ENCODE assay signal across 18 mouse cellular contexts in genomic region chr8:84079206-84079605, GRCm38 (mm10). TPM values are rescaled to one million over a fixed set of nuclear protein-coding genes. Genes with fewer than 3 reads are reported as not detected.
DNase-seq lines count a peak whose midpoint lies in the region; ATAC-seq and TF ChIP-seq lines count a peak whose summit lies in the region.
"Had no signal": no experiment of that assay in that cellular context is flagged by ENCODE, and none has a peak within 500 bp of the region (broad histone marks: within the 10 kb centered on the region; RNA-seq: fewer than 3 reads in every experiment).

No protein-coding gene starts in this region.

- H3K27me3 ChIP-seq in kidney, embryonic 14.5 days (ENCODE audit: control insufficient read depth, insufficient read depth, low read length), result no peaks in the 10 kb centered on the region
- H3K27me3 ChIP-seq in thymus, adult 2 months (ENCODE audit: control insufficient read depth, insufficient read depth, low read length), result no peaks in the 10 kb centered on the region
- H3K27me3 ChIP-seq: forebrain, embryonic 13.5 days; heart, embryonic 12.5 days had no signal

- WGBS in lung, adult 2 months, result 64% methylated on average over 5 of the region's 5 CpGs
- WGBS in kidney, embryonic 14.5 days, result 82% methylated on average over 5 of the region's 5 CpGs
- WGBS in thymus, adult 2 months, result 98% methylated on average over 5 of the region's 5 CpGs

- H3K4me2 ChIP-seq in kidney, embryonic 14.5 days (replicated peaks; ENCODE audit: low read depth, low read length), result no peak overlapping the region
- H3K4me2 ChIP-seq: forebrain, embryonic 13.5 days; heart, embryonic 12.5 days; hindbrain, embryonic 14.5 days had no signal

- TF ChIP-seq CTCF in lung, adult 2 months (IDR thresholded peaks at IDR 0.05; ENCODE audit: insufficient read depth, low read length), result no peak
- TF ChIP-seq CTCF in thymus, adult 2 months (IDR thresholded peaks at IDR 0.05; ENCODE audit: borderline replicate concordance, control insufficient read depth, extremely low read depth, insufficient read depth, low read length, poor library complexity), result no peak

- TF ChIP-seq POLR2A in lung, adult 2 months (IDR thresholded peaks at IDR 0.05; ENCODE audit: borderline replicate concordance, extremely low read depth, low read depth, low read length), result no peak
- TF ChIP-seq POLR2A in thymus, adult 2 months (IDR thresholded peaks at IDR 0.05; ENCODE audit: control insufficient read depth, extremely low read depth, insufficient read depth, low read length, poor library complexity), result no peak

- H3K4me3 ChIP-seq in lung, adult 2 months (replicated peaks; ENCODE audit: extremely low read depth, low read depth, low read length), result no peak overlapping the region
- no peak overlapping the region for H3K4me3 ChIP-seq in kidney, embryonic 14.5 days (ENCODE audit: low read length)
- no peak overlapping the region for H3K4me3 ChIP-seq in thymus, adult 2 months (ENCODE audit: control insufficient read depth, insufficient read depth, low read length)
- H3K4me3 ChIP-seq: embryonic facial prominence, embryonic 10.5 days; forebrain, embryonic 13.5 days; heart, adult 2 months; heart, embryonic 12.5 days; hindbrain, embryonic 10.5 days had no signal

- DNase-seq in lung, adult 18-20 months, result peak; percentile 56 to 68
- DNase-seq in lung, adult 2 months, result peak; percentile 38
- peak; percentile 36 for DNase-seq in lung, postnatal 10 days
- DNase-seq in lung, postnatal 4 days, result peak; percentile 42 to 69
- no peak for DNase-seq in thymus, adult 2 months
- DNase-seq: adrenal gland, adult 8-10 months; adrenal gland, postnatal 36 days; cerebellum, postnatal 10 days; forebrain, postnatal 0 days; heart, adult 2 months had no signal

- peaks cover 3% of the 10 kb centered on the region; the same call in 1 of the 2 replicates for H3K4me1 ChIP-seq in lung, adult 2 months (ENCODE audit: control insufficient read depth, insufficient read depth, low read length)
- no peaks in the 10 kb centered on the region for H3K4me1 ChIP-seq in kidney, embryonic 14.5 days (ENCODE audit: control insufficient read depth, insufficient read depth, low read length)
- H3K4me1 ChIP-seq in thymus, adult 2 months (replicated peaks; ENCODE audit: control insufficient read depth, insufficient read depth, low read length), result no peaks in the 10 kb centered on the region

- no peak for ATAC-seq in kidney, embryonic 14.5 days (ENCODE audit: low FRiP score, low TSS enrichment)
- ATAC-seq: forebrain, embryonic 13.5 days; forebrain, postnatal 0 days had no signal

- no peaks in the 10 kb centered on the region for H3K9me3 ChIP-seq in kidney, embryonic 14.5 days (ENCODE audit: control insufficient read depth, low read length)
- H3K9me3 ChIP-seq: embryonic facial prominence, embryonic 10.5 days; forebrain, embryonic 13.5 days; G1E; heart, embryonic 12.5 days; hindbrain, embryonic 10.5 days had no signal

- H3K9ac ChIP-seq in kidney, embryonic 14.5 days (ENCODE audit: low read depth, low read length), result no peak overlapping the region
- H3K9ac ChIP-seq: forebrain, embryonic 13.5 days; forebrain, postnatal 0 days; heart, embryonic 12.5 days; hindbrain, embryonic 14.5 days had no signal

- peaks cover 53% of the 10 kb centered on the region for H3K36me3 ChIP-seq in kidney, embryonic 14.5 days (ENCODE audit: control insufficient read depth, insufficient read depth, low read length)
- H3K36me3 ChIP-seq in thymus, adult 2 months (ENCODE audit: control insufficient read depth, insufficient read depth, low read length), result peaks cover 33% of the 10 kb centered on the region

- H3K27ac ChIP-seq in kidney, embryonic 14.5 days (ENCODE audit: low read depth, low read length), result no peak overlapping the region
- no peak overlapping the region for H3K27ac ChIP-seq in thymus, adult 2 months (ENCODE audit: control insufficient read depth, insufficient read depth, low read length)
- H3K27ac ChIP-seq: embryonic facial prominence, embryonic 10.5 days; forebrain, embryonic 13.5 days; heart, adult 2 months; hindbrain, embryonic 10.5 days; hindbrain, embryonic 14.5 days had no signal

RNA-seq across cellular contexts. Expression of gene Rfx1, which starts 12.6 kb away (rescaled TPM):
- 29.8 and 30.7 TPM in 2 replicates for polyA plus RNA-seq in lung, adult 2 months (2012; rRNA removed)
- 10.4 and 13.7 TPM in 2 replicates for polyA plus RNA-seq in kidney, embryonic 14.5 days (2014; fragmentation: Nextera tagmentation; extraction: Ambion mirVana)
- polyA plus RNA-seq in thymus, adult 2 months (2012; rRNA removed), result 76.1 and 88.8 TPM in 2 replicates

RNA-seq across cellular contexts. Expression of gene Gm10643, which starts 14.3 kb away (rescaled TPM):
- 0.71 and 1.0 TPM in 2 replicates for polyA plus RNA-seq in lung, adult 2 months (2012; rRNA removed)
- 1.2 and 2.2 TPM in 2 replicates for polyA plus RNA-seq in kidney, embryonic 14.5 days (2014; fragmentation: Nextera tagmentation; extraction: Ambion mirVana)
- polyA plus RNA-seq in thymus, adult 2 months (2012; rRNA removed), result 0.36 and 0.45 TPM in 2 replicates

RNA-seq across cellular contexts. Expression of gene Dcaf15, which starts 25.4 kb away (rescaled TPM):
- 36.1 and 42.5 TPM in 2 replicates for polyA plus RNA-seq in lung, adult 2 months (2012; rRNA removed)
- 10.4 and 18.3 TPM in 2 replicates for polyA plus RNA-seq in kidney, embryonic 14.5 days (2014; fragmentation: Nextera tagmentation; extraction: Ambion mirVana)
- polyA plus RNA-seq in thymus, adult 2 months (2012; rRNA removed), result 190 and 211 TPM in 2 replicates

RNA-seq across cellular contexts. Expression of gene Rln3, which starts 34.4 kb away (rescaled TPM):
- 0.22 and 0.71 TPM in 2 replicates for polyA plus RNA-seq in lung, adult 2 months (2012; rRNA removed)
- polyA plus RNA-seq in kidney, embryonic 14.5 days (2014; fragmentation: Nextera tagmentation; extraction: Ambion mirVana), result 0.33 TPM in 1 of 2 replicates, not detected in the other
- 7.1 and 9.1 TPM in 2 replicates for polyA plus RNA-seq in thymus, adult 2 months (2012; rRNA removed)
- polyA plus RNA-seq: embryonic facial prominence, embryonic 10.5 days; embryonic facial prominence, embryonic 14.5 days; forebrain, embryonic 13.5 days; forebrain, postnatal 0 days; G1E; heart, adult 2 months; heart, embryonic 12.5 days had no signal

RNA-seq across cellular contexts. Expression of gene Il27ra, which starts 36.8 kb away (rescaled TPM):
- polyA plus RNA-seq in lung, adult 2 months (2012; rRNA removed), result 7.5 and 8.4 TPM in 2 replicates
- polyA plus RNA-seq in kidney, embryonic 14.5 days (2014; fragmentation: Nextera tagmentation; extraction: Ambion mirVana), result 1.4 and 1.6 TPM in 2 replicates
- 82.6 and 84.0 TPM in 2 replicates for polyA plus RNA-seq in thymus, adult 2 months (2012; rRNA removed)
- polyA plus RNA-seq: G1E had no signal
